Mouse (Mus musculus) heart, postnatal 0 days (tissue): ENCODE measurements around the gene Cstf1. TPM values are rescaled to one million over a fixed set of nuclear protein-coding genes. Genes with fewer than 3 reads are reported as not detected.

ENCODE experiments used
- ATAC-seq: fragments of 200-750 bp; cut with Nextera tagmentation; 2 replicates; pipeline ENCODE4 v1.8.0; 2017; ENCODE audit warnings: low read depth, moderate number of reproducible peaks, moderate library complexity; ENCODE audit not compliant: insufficient read depth
- DNase-seq: peaks from one replicate; pipeline ENCODE4 v3.0.0-alpha.2; 2016; ENCODE audit warnings: low spot score
- H3K27ac ChIP-seq: fragments of 300-500 bp; sonication (generic); 2 replicates; pipeline ENCODE4 v1.5.1; 2014; ENCODE audit warnings: low read depth, mild to moderate bottlenecking
- H3K27me3 ChIP-seq: fragments of 300-500 bp; sonication (generic); 2 replicates; pipeline ENCODE4 v1.6.1; 2014; ENCODE audit warnings: low read length, mixed read lengths; ENCODE audit not compliant: control insufficient read depth, insufficient read depth
- H3K36me3 ChIP-seq: fragments of 300-500 bp; sonication (generic); replicated peaks from 2 replicates; pipeline ENCODE4 v1.6.1; 2014; ENCODE audit warnings: low read length, mixed read lengths; ENCODE audit not compliant: control insufficient read depth, insufficient read depth
- H3K4me1 ChIP-seq: fragments of 300-500 bp; sonication (generic); 2 replicates; pipeline ENCODE4 v1.6.1; 2014; ENCODE audit warnings: antibody characterized with exemption; ENCODE audit not compliant: control insufficient read depth, insufficient read depth
- H3K4me2 ChIP-seq: fragments of 300-500 bp; sonication (generic); 2 replicates; pipeline ENCODE4 v1.6.1; 2014; ENCODE audit warnings: low read depth, mild to moderate bottlenecking, low read length, moderate library complexity
- H3K4me3 ChIP-seq: fragments of 300-500 bp; sonication (generic); 2 replicates; pipeline ENCODE4 v1.5.1; 2014; ENCODE audit warnings: low read depth, low read length
- H3K9ac ChIP-seq: fragments of 300-500 bp; sonication (generic); replicated peaks from 2 replicates; pipeline ENCODE4 v1.6.1; 2014; ENCODE audit warnings: low read depth, low read length, mixed read lengths
- H3K9me3 ChIP-seq: fragments of 300-500 bp; sonication (generic); replicated peaks from 2 replicates; pipeline ENCODE4 v1.6.1; 2016; ENCODE audit warnings: low read length; ENCODE audit not compliant: control insufficient read depth
- CTCF ChIP-seq: IDR thresholded peaks from 2 replicates; pipeline ENCODE4 v1.5.1; 2016; ENCODE audit warnings: antibody characterized with exemption, control low read depth, low read depth
- EP300 ChIP-seq: IDR thresholded peaks from 2 replicates; pipeline ENCODE4 v1.6.1; 2016; ENCODE audit warnings: antibody characterized with exemption, low read depth
- WGBS: fragments of 180-500 bp; shearing (Covaris S2); extraction: QIAGEN DNeasy Blood & Tissue Kit; methylation state at CpG from one replicate; pipeline ENCODE4 v1.1.7; 2014; 5-methylcytosine and 5-hydroxymethylcytosine counted together
- polyA plus RNA-seq: library from polyadenylated mRNA; unstranded; fragments of >200 nt; fragmentation: Nextera tagmentation; extraction: Ambion mirVana; gene quantifications from 2 replicates; pipeline ENCODE4 v1.2.1, GENCODE M21; 2015
- total RNA-seq: library from RNA; depleted of rRNA; stranded (reverse); fragments of >200 nt; gene quantifications from 2 replicates; pipeline ENCODE4 v1.2.3, GENCODE M21; 2014; ENCODE audit warnings: low replicate concordance

Cstf1 gene
- total and polyA plus RNA-seq, 2 experiments from 2014 or later = 20.3 to 24.0 TPM

- 64% methylated on average over 2 of the region's 2 CpGs for WGBS
- H3K36me3 ChIP-seq = no peaks in the 10 kb centered on the region
- no peaks in the 10 kb centered on the region for H3K27me3 ChIP-seq
- H3K27ac ChIP-seq = no peak overlapping the region
- H3K9ac ChIP-seq = no peak overlapping the region
- TF ChIP-seq EP300 (no peak), CTCF (no peak)
- DNase-seq = no peak
- no peak overlapping the region for H3K4me2 ChIP-seq
- H3K9me3 ChIP-seq = no peaks in the 10 kb centered on the region
- ATAC-seq = no peak
- H3K4me1 ChIP-seq = 0 out of 2 replicates have a peak, but pooled peaks cover 4% of the 10 kb centered on the region
- no peak overlapping the region for H3K4me3 ChIP-seq
Measured at GRCm38 (mm10) chr2:172410686-172411085, 40.2 kb downstream of the Cstf1 start.

GRCm38 (mm10) chr2:172411091-172411490, 40.6 kb downstream of the Cstf1 start:
- ATAC-seq = no peak
- WGBS = 67% methylated on average over 11 of the region's 11 CpGs
- Histone ChIP-seq H3K27ac (no peak overlapping the region), H3K9me3 (no peaks in the 10 kb centered on the region), H3K27me3 (no peaks in the 10 kb centered on the region), H3K9ac (no peak overlapping the region), H3K4me2 (no peak overlapping the region), H3K36me3 (no peaks in the 10 kb centered on the region), H3K4me3 (no peak overlapping the region), H3K4me1 (0 out of 2 replicates have a peak, but pooled peaks cover 4% of the 10 kb centered on the region)
- TF ChIP-seq CTCF (no peak), EP300 (no peak)
- no peak for DNase-seq

- H3K27ac ChIP-seq = no peak overlapping the region
- H3K4me2 ChIP-seq = peak overlapping the region; percentile 34
- 0 out of 2 replicates have a peak, but pooled peaks cover 4% of the 10 kb centered on the region for H3K4me1 ChIP-seq
- H3K9ac ChIP-seq = no peak overlapping the region
- no peaks in the 10 kb centered on the region for H3K36me3 ChIP-seq
- no peak overlapping the region for H3K4me3 ChIP-seq
- 4% methylated on average over 9 of the region's 9 CpGs for WGBS
- no peaks in the 10 kb centered on the region for H3K27me3 ChIP-seq
- TF ChIP-seq CTCF (no peak), EP300 (no peak)
- no peak for DNase-seq
- ATAC-seq = no peak; the same call in 1 of the 2 replicates
- no peaks in the 10 kb centered on the region for H3K9me3 ChIP-seq
Measured at GRCm38 (mm10) chr2:172412454-172412853, 42.0 kb downstream of the Cstf1 start.

- H3K27ac ChIP-seq = no peak overlapping the region
- no peak overlapping the region for H3K9ac ChIP-seq
- WGBS = 20% methylated on average over 4 of the region's 4 CpGs
- no peaks in the 10 kb centered on the region for H3K36me3 ChIP-seq
- no peak for TF ChIP-seq CTCF
- TF ChIP-seq EP300 = no peak
- no peaks in the 10 kb centered on the region for H3K9me3 ChIP-seq
- DNase-seq = peak; percentile 25
- no peak overlapping the region for H3K4me3 ChIP-seq
- H3K27me3 ChIP-seq = no peaks in the 10 kb centered on the region
- no peak overlapping the region for H3K4me2 ChIP-seq
- peak; percentile 72 for ATAC-seq
- H3K4me1 ChIP-seq = 0 out of 2 replicates have a peak, but pooled peaks cover 4% of the 10 kb centered on the region
Measured at GRCm38 (mm10) chr2:172413273-172413672, 42.8 kb downstream of the Cstf1 start.

- no peaks in the 10 kb centered on the region for H3K9me3 ChIP-seq
- no peak for TF ChIP-seq CTCF
- no peak for TF ChIP-seq EP300
- WGBS = 71% methylated on average over 5 of the region's 5 CpGs
- no peak for DNase-seq
- H3K4me3 ChIP-seq = no peak overlapping the region
- no peak for ATAC-seq
- no peak overlapping the region for H3K9ac ChIP-seq
- H3K4me1 ChIP-seq = 0 out of 2 replicates have a peak, but pooled peaks cover 4% of the 10 kb centered on the region
- H3K27ac ChIP-seq = no peak overlapping the region
- no peaks in the 10 kb centered on the region for H3K36me3 ChIP-seq
- H3K4me2 ChIP-seq = no peak overlapping the region
- no peaks in the 10 kb centered on the region for H3K27me3 ChIP-seq
Measured at GRCm38 (mm10) chr2:172413894-172414293, 43.4 kb downstream of the Cstf1 start.

- no peak for ATAC-seq
- Histone ChIP-seq H3K9me3 (no peaks in the 10 kb centered on the region), H3K4me1 (0 out of 2 replicates have a peak, but pooled peaks cover 4% of the 10 kb centered on the region), H3K4me3 (no peak overlapping the region), H3K27me3 (no peaks in the 10 kb centered on the region), H3K27ac (no peak overlapping the region), H3K4me2 (no peak overlapping the region), H3K36me3 (no peaks in the 10 kb centered on the region), H3K9ac (no peak overlapping the region)
- TF ChIP-seq CTCF (no peak), EP300 (no peak)
- no peak for DNase-seq
- WGBS = 58% methylated on average over 12 of the region's 12 CpGs
Measured at GRCm38 (mm10) chr2:172416218-172416617, 45.7 kb downstream of the Cstf1 start.
